In the genomic region with DNA sequence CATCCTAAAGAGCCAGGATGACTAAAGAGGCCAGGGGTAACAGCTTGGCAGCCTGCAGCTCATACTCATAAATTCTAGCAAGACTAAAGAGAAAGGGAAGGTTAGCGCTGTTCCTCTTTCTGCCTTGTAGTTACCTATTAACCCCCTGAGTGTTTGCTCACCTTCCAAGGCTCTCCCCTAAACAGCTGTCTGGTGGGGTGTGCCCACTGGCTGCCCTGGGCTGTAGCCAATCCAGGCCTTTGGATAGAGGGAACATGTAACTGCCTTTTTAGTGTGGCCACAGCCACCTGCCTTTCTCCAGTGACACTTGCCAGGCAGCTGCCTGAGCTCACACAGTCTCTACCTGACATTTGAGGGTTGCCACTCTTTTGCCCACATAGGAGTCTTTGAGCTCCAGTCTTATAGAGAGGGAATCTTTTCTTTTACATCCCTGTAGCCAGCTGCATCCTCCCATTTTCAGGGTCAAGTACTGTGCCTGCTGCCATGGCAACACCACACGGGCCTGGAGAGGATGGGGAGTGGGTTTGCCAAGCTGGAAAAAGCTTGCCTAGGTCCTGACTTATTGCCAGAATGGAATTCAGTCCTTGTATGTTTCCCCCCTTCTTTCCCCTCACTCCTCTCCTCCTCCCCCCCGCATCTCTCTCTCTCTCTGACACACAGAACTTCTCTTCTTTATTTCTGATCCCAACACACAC, we compare ENCODE assay signal across 11 mouse cellular contexts. TPM values are rescaled to one million over a fixed set of nuclear protein-coding genes. Genes with fewer than 3 reads are reported as not detected.
DNase-seq lines count a peak whose midpoint lies in the region; ATAC-seq and TF ChIP-seq lines count a peak whose summit lies in the region.
"Had no signal": no experiment of that assay in that cellular context is flagged by ENCODE, and none has a peak within 500 bp of the region (broad histone marks: within the 10 kb centered on the region; RNA-seq: fewer than 3 reads in every experiment).

No protein-coding gene starts in this region.

- no peak overlapping the region for H3K4me2 ChIP-seq in forebrain, embryonic 12.5 days
- H3K4me2 ChIP-seq in forebrain, embryonic 16.5 days (ENCODE audit: low read length), result no peak overlapping the region
- peak overlapping the region; percentile 85 for H3K4me2 ChIP-seq in kidney, embryonic 15.5 days
- peak overlapping the region; percentile 5 for H3K4me2 ChIP-seq in liver, embryonic 11.5 days

- peaks cover 44% of the 10 kb centered on the region for H3K4me1 ChIP-seq in forebrain, embryonic 12.5 days
- peaks cover 30% of the 10 kb centered on the region for H3K4me1 ChIP-seq in forebrain, embryonic 16.5 days (replicated peaks; ENCODE audit: control insufficient read depth, insufficient read depth, low read length)
- peaks cover 43% of the 10 kb centered on the region for H3K4me1 ChIP-seq in kidney, embryonic 15.5 days
- peaks cover 30% of the 10 kb centered on the region for H3K4me1 ChIP-seq in liver, embryonic 11.5 days (replicated peaks; ENCODE audit: control insufficient read depth, insufficient read depth, low read length)

- H3K27ac ChIP-seq in forebrain, embryonic 12.5 days, result no peak overlapping the region
- no peak overlapping the region for H3K27ac ChIP-seq in forebrain, embryonic 16.5 days (ENCODE audit: low read length)
- H3K27ac ChIP-seq in kidney, embryonic 15.5 days, result no peak overlapping the region
- H3K27ac ChIP-seq in liver, embryonic 11.5 days (ENCODE audit: low read depth, low read length), result no peak overlapping the region
- H3K27ac ChIP-seq: embryonic facial prominence, embryonic 13.5 days had no signal

- no peak overlapping the region for H3K4me3 ChIP-seq in forebrain, embryonic 12.5 days (replicated peaks)
- H3K4me3 ChIP-seq in forebrain, embryonic 16.5 days (replicated peaks; ENCODE audit: low read length), result no peak overlapping the region
- H3K4me3 ChIP-seq in kidney, embryonic 15.5 days (replicated peaks), result peak overlapping the region; percentile 52
- H3K4me3 ChIP-seq in liver, embryonic 11.5 days (ENCODE audit: low read depth, low read length), result no peak overlapping the region
- H3K4me3 ChIP-seq: embryonic facial prominence, embryonic 13.5 days; megakaryocyte, embryonic 14.5 days had no signal

- no peak for DNase-seq in kidney, postnatal 14 days
- DNase-seq in brain, embryonic 14.5 days (ENCODE audit: low read depth), result peak; percentile 68
- peak; percentile 29 for DNase-seq in liver, embryonic 11.5 days (ENCODE audit: low spot score)
- DNase-seq in thymus, postnatal 14 days, result no peak
- DNase-seq in spleen, adult 18-20 months, result no peak
- DNase-seq: cerebellum, adult 18-20 months had no signal

- H3K9ac ChIP-seq in forebrain, embryonic 12.5 days, result 0 out of 2 replicates have a peak overlapping the region, but pooled peaks have one; percentile 7
- H3K9ac ChIP-seq in forebrain, embryonic 16.5 days (replicated peaks; ENCODE audit: low read depth, low read length), result no peak overlapping the region
- no peak overlapping the region for H3K9ac ChIP-seq in kidney, embryonic 15.5 days
- H3K9ac ChIP-seq in liver, embryonic 11.5 days (ENCODE audit: low read depth, low read length), result no peak overlapping the region
- H3K9ac ChIP-seq: embryonic facial prominence, embryonic 13.5 days had no signal

- no peak for TF ChIP-seq POLR2A in brain, embryonic 14.5 days (IDR thresholded peaks at IDR 0.05; ENCODE audit: borderline replicate concordance, extremely low read depth, insufficient read depth, insufficient read length, poor library complexity, severe bottlenecking)

- peaks cover 96% of the 10 kb centered on the region for H3K27me3 ChIP-seq in forebrain, embryonic 12.5 days
- H3K27me3 ChIP-seq in forebrain, embryonic 16.5 days (replicated peaks; ENCODE audit: control insufficient read depth, insufficient read depth, low read length), result peaks cover 58% of the 10 kb centered on the region
- H3K27me3 ChIP-seq in kidney, embryonic 15.5 days, result peaks cover 77% of the 10 kb centered on the region
- H3K27me3 ChIP-seq in liver, embryonic 11.5 days (replicated peaks; ENCODE audit: control insufficient read depth, insufficient read depth, low read length), result peaks cover 72% of the 10 kb centered on the region

- ATAC-seq in forebrain, embryonic 12.5 days (ENCODE audit: low FRiP score), result no peak; the same call in 1 of the 2 replicates
- ATAC-seq in forebrain, embryonic 16.5 days, result no peak
- no peak for ATAC-seq in kidney, embryonic 15.5 days (replicated peaks; ENCODE audit: low FRiP score)
- ATAC-seq in liver, embryonic 11.5 days (replicated peaks; ENCODE audit: low FRiP score), result no peak

- no peaks in the 10 kb centered on the region for H3K36me3 ChIP-seq in forebrain, embryonic 12.5 days (replicated peaks)
- H3K36me3 ChIP-seq in forebrain, embryonic 16.5 days (ENCODE audit: control insufficient read depth, insufficient read depth), result no peaks in the 10 kb centered on the region
- no peaks in the 10 kb centered on the region for H3K36me3 ChIP-seq in kidney, embryonic 15.5 days
- H3K36me3 ChIP-seq in liver, embryonic 11.5 days (ENCODE audit: control insufficient read depth, insufficient read depth, low read length), result no peaks in the 10 kb centered on the region
- H3K36me3 ChIP-seq: embryonic facial prominence, embryonic 13.5 days had no signal

- no peak for TF ChIP-seq CTCF in brain, embryonic 14.5 days (IDR thresholded peaks at IDR 0.05; ENCODE audit: borderline replicate concordance, extremely low read depth, insufficient read depth, insufficient read length)

- WGBS in forebrain, embryonic 12.5 days, result 59% methylated on average over 3 of the region's 3 CpGs
- 43% methylated on average over 3 of the region's 3 CpGs for WGBS in forebrain, embryonic 16.5 days
- 41% methylated on average over 3 of the region's 3 CpGs for WGBS in kidney, embryonic 15.5 days
- WGBS in liver, embryonic 11.5 days, result 50% methylated on average over 3 of the region's 3 CpGs

- no peaks in the 10 kb centered on the region for H3K9me3 ChIP-seq in forebrain, embryonic 12.5 days
- no peaks in the 10 kb centered on the region for H3K9me3 ChIP-seq in forebrain, embryonic 16.5 days (ENCODE audit: control insufficient read depth, low read length)
- H3K9me3 ChIP-seq in kidney, embryonic 15.5 days (replicated peaks), result no peaks in the 10 kb centered on the region
- H3K9me3 ChIP-seq in liver, embryonic 11.5 days (ENCODE audit: control insufficient read depth, low read length), result no peaks in the 10 kb centered on the region
- H3K9me3 ChIP-seq: embryonic facial prominence, embryonic 13.5 days; megakaryocyte, embryonic 14.5 days had no signal

RNA-seq across cellular contexts. Expression of a gene that starts 3.7 kb away (rescaled TPM):
- 3.5 and 3.8 TPM in 2 replicates for polyA plus RNA-seq in forebrain, embryonic 12.5 days (2016; fragmentation: Nextera tagmentation; extraction: Ambion mirVana)
- 4.8 and 5.5 TPM in 2 replicates for polyA plus RNA-seq in forebrain, embryonic 16.5 days (2015; fragmentation: Nextera tagmentation; extraction: Ambion mirVana)
- 9.9 and 10.5 TPM in 2 replicates for polyA plus RNA-seq in kidney, embryonic 15.5 days (2015; fragmentation: Nextera tagmentation; extraction: Ambion mirVana)
- 5.9 and 9.0 TPM in 2 replicates for polyA plus RNA-seq in brain, embryonic 14.5 days (2012; rRNA removed)
- 5.3 and 5.9 TPM in 2 replicates for polyA plus RNA-seq in liver, embryonic 11.5 days (2014; fragmentation: Nextera tagmentation; extraction: Ambion mirVana)

RNA-seq across cellular contexts. Expression of a gene that starts 21.8 kb away (rescaled TPM):
- polyA plus RNA-seq in forebrain, embryonic 12.5 days (2016; fragmentation: Nextera tagmentation; extraction: Ambion mirVana), result 2.4 and 2.7 TPM in 2 replicates
- 4.6 and 11.3 TPM in 2 replicates for polyA plus RNA-seq in forebrain, embryonic 16.5 days (2015; fragmentation: Nextera tagmentation; extraction: Ambion mirVana)
- polyA plus RNA-seq in kidney, embryonic 15.5 days (2015; fragmentation: Nextera tagmentation; extraction: Ambion mirVana), result 0.91 and 0.98 TPM in 2 replicates
- polyA plus RNA-seq in brain, embryonic 14.5 days (2012; rRNA removed), result 5.4 and 6.1 TPM in 2 replicates
- 2.9 and 3.2 TPM in 2 replicates for polyA plus RNA-seq in liver, embryonic 11.5 days (2014; fragmentation: Nextera tagmentation; extraction: Ambion mirVana)

RNA-seq across cellular contexts. Expression of a gene that starts 40.7 kb away (rescaled TPM):
- 25.5 and 27.4 TPM in 2 replicates for polyA plus RNA-seq in forebrain, embryonic 12.5 days (2016; fragmentation: Nextera tagmentation; extraction: Ambion mirVana)
- 32.5 and 33.6 TPM in 2 replicates for polyA plus RNA-seq in forebrain, embryonic 16.5 days (2015; fragmentation: Nextera tagmentation; extraction: Ambion mirVana)
- polyA plus RNA-seq in kidney, embryonic 15.5 days (2015; fragmentation: Nextera tagmentation; extraction: Ambion mirVana), result 17.6 and 19.6 TPM in 2 replicates
- 26.0 and 28.6 TPM in 2 replicates for polyA plus RNA-seq in brain, embryonic 14.5 days (2012; rRNA removed)
- 13.4 and 14.0 TPM in 2 replicates for polyA plus RNA-seq in liver, embryonic 11.5 days (2014; fragmentation: Nextera tagmentation; extraction: Ambion mirVana)

RNA-seq across cellular contexts. Expression of a gene that starts 58.2 kb away (rescaled TPM):
- 3.7 and 3.9 TPM in 2 replicates for polyA plus RNA-seq in forebrain, embryonic 12.5 days (2016; fragmentation: Nextera tagmentation; extraction: Ambion mirVana)
- 24.8 and 31.8 TPM in 2 replicates for polyA plus RNA-seq in forebrain, embryonic 16.5 days (2015; fragmentation: Nextera tagmentation; extraction: Ambion mirVana)
- polyA plus RNA-seq in kidney, embryonic 15.5 days (2015; fragmentation: Nextera tagmentation; extraction: Ambion mirVana), result 0.72 and 1.1 TPM in 2 replicates
- 9.1 and 13.5 TPM in 2 replicates for polyA plus RNA-seq in brain, embryonic 14.5 days (2012; rRNA removed)
- polyA plus RNA-seq in liver, embryonic 11.5 days (2014; fragmentation: Nextera tagmentation; extraction: Ambion mirVana), result 0.38 TPM in 1 of 2 replicates, not detected in the other

Comparison
In these comparisons a context has a peak if more than half of its experiments do, and no peak if none do; other contexts are left out.
1. H3K4me2 ChIP-seq: peak in kidney, embryonic 15.5 days (single experiment) and liver, embryonic 11.5 days (single experiment); none in forebrain, embryonic 12.5 days (single experiment) and forebrain, embryonic 16.5 days (single experiment).
2. DNase-seq: peak in brain, embryonic 14.5 days (single experiment) and liver, embryonic 11.5 days (single experiment); none in kidney, postnatal 14 days (single experiment), thymus, postnatal 14 days (single experiment) and spleen, adult 18-20 months (0 of 2).